15 mouse cellular contexts compared by ENCODE assay signal in the genomic region with DNA sequence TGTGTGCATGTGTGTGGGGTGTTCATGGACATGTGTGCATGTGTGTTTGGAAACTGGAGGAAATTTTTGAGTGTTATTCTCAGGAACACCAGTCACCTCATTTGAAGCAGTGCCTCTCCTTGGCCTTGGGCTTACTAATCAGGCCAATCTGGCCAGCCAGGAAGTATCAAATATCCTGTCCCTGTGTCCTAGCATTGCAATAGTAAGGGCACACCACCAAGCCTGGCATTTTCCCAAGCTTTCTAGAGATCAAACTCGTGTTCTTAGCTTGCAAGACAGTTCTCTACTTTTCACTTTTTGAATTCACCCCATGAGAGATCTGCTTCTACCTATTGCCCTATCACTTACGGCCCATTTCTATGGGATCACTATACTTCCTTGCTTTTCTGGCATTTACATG.
A peak's percentile ranks its signal among the peaks of the same experiment; 100 is the strongest.
DNase-seq lines count a peak whose midpoint lies in the region.
"Had no signal": no experiment of that assay in that cellular context is flagged by ENCODE, and none has a peak within 500 bp of the region (broad histone marks: within the 10 kb centered on the region; RNA-seq: fewer than 3 reads in every experiment).

No protein-coding gene starts in this region.

- DNase-seq in adrenal gland, postnatal 14 days, result peak; percentile 58
- no peak for DNase-seq in adrenal gland, adult 18-20 months (ENCODE audit: low spot score in 2 of 2)
- DNase-seq in gastrocnemius, postnatal 14 days, result peak; percentile 8
- DNase-seq in gastrocnemius, postnatal 36 days, result no peak
- DNase-seq in lung, postnatal 36 days, result peak; percentile 18
- no peak for DNase-seq in lung, adult 18-20 months
- DNase-seq in frontal cortex, postnatal 14 days (ENCODE audit: low spot score in 2 of 2), result no peak
- no peak for DNase-seq in spleen, adult 12 weeks (ENCODE audit: low spot score)
- DNase-seq: adrenal gland, adult 8-10 months; cerebellum, adult 9-10 months; heart, postnatal 4 days; kidney, adult 18-20 months; retina, postnatal 1 day; thymus, adult 18-20 months; thymus, postnatal 36 days had no signal

- intact Hi-C loops in gastrocnemius, postnatal 14 days (cut with DNase I; ENCODE audit: low total_unique reads), result no loop called here
- intact Hi-C loops in gastrocnemius, postnatal 36 days (cut with DNase I), result no loop called here

Comparison
In these comparisons a context has a peak if more than half of its experiments do, and no peak if none do; other contexts are left out.
1. DNase-seq: peak in adrenal gland, postnatal 14 days (single experiment), gastrocnemius, postnatal 14 days (single experiment) and lung, postnatal 36 days (single experiment); none in adrenal gland, adult 18-20 months (0 of 2), gastrocnemius, postnatal 36 days (0 of 2), lung, adult 18-20 months (0 of 2), frontal cortex, postnatal 14 days (0 of 2) and spleen, adult 12 weeks (single experiment).